Mouse (Mus musculus) heart, adult 2 months (tissue): ENCODE data around the gene Cfdp1. TPM values are rescaled to one million over a fixed set of nuclear protein-coding genes. Genes with fewer than 3 reads are reported as not detected.
A peak's percentile ranks its signal among the peaks of the same experiment; 100 is the strongest.

Experiments
- DNase-seq, 2 experiments: peaks; one replicate each; pipeline ENCODE4 v3.0.0; 2021
- H3K27ac ChIP-seq: fragments of 200-600 bp; 2 replicates; pipeline ENCODE4 v1.8.1; 2022
- H3K27me3 ChIP-seq: fragments of 200-500 bp; 2 replicates; pipeline ENCODE4 v1.6.1; 2012; ENCODE audit warnings: mild to moderate bottlenecking, low read length, inconsistent platforms, mixed read lengths; ENCODE audit not compliant: control insufficient read depth, insufficient read depth
- H3K36me3 ChIP-seq: fragments of 200-500 bp; 2 replicates; pipeline ENCODE4 v1.6.1; 2012; ENCODE audit warnings: low read length, inconsistent platforms; ENCODE audit not compliant: control insufficient read depth, insufficient read depth
- H3K4me1 ChIP-seq: fragments of 200-500 bp; 2 replicates; pipeline ENCODE4 v1.6.1; 2011; ENCODE audit warnings: low read length; ENCODE audit not compliant: control insufficient read depth, insufficient read depth
- H3K4me3 ChIP-seq: fragments of 200-600 bp; 2 replicates; pipeline ENCODE4 v1.8.1; 2022
- H3K79me2 ChIP-seq: fragments of 200-500 bp; replicated peaks from 2 replicates; pipeline ENCODE4 v1.6.1; 2012; ENCODE audit warnings: mild to moderate bottlenecking, inconsistent platforms, low read length, moderate library complexity, mixed read lengths; ENCODE audit not compliant: control insufficient read depth, insufficient read depth
- H3K9ac ChIP-seq: fragments of 200-500 bp; 2 replicates; pipeline ENCODE4 v1.6.1; 2012; ENCODE audit warnings: low read depth, mild to moderate bottlenecking, control low read depth, inconsistent platforms, low read length, mixed read lengths
- CTCF ChIP-seq: fragments of 200-600 bp; IDR thresholded peaks from 2 replicates; pipeline ENCODE4 v1.8.1; 2022; ENCODE audit warnings: antibody characterized with exemption, mild to moderate bottlenecking, moderate library complexity
- EP300 ChIP-seq: fragments of 200-500 bp; IDR thresholded peaks from 2 replicates; pipeline ENCODE4 v1.6.1; 2011; ENCODE audit warnings: low read depth, low read length, control low read depth; ENCODE audit not compliant: insufficient read depth
- POLR2A ChIP-seq: fragments of 200-500 bp; IDR thresholded peaks from 2 replicates; pipeline ENCODE4 v1.6.1; 2011; ENCODE audit warnings: mild to moderate bottlenecking, low read depth, low read length, control low read depth; ENCODE audit not compliant: insufficient read depth
- WGBS: fragments of 180-500 bp; shearing (Covaris S2); methylation state at CpG from one replicate; pipeline ENCODE4 v1.1.7; 2018; 5-methylcytosine and 5-hydroxymethylcytosine counted together
- intact Hi-C: fragments of 180-260 bp; cut with DNase I; formaldehyde crosslinking; loops from one replicate; pipeline ENCODE4 v1.15.1; 2025
- polyA plus RNA-seq: library from polyadenylated mRNA; depleted of rRNA; stranded (reverse); fragments of >200 nt; gene quantifications from 2 replicates; pipeline ENCODE4 v1.2.3, GENCODE M21; 2012
- total RNA-seq, 2 experiments: library from RNA; stranded (reverse); gene quantifications; 2 replicates each; pipeline ENCODE4 v1.2.3; 2021

Gene Cfdp1
- total and polyA plus RNA-seq, 3 experiments = 5.6 to 34.4 (median 32.7) TPM

DNA sequence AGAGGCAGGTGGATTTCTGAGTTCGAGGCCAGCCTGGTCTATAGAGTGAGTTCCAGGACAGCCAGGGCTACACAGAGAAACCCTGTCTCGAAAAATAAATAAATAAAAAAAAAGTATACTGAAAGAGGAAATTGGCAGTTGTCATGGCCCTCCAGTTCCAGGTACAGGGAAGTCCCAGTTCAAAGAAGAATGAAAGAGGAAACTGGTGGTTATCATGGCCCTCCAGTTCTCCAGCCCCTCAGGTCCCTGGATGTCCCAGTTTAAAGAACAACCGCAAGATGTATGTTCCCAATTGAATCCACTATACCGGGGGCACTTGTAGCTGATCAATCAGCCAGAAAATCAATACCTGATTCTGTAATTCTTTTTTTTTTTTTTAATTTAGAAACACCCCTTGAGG is 77.6 kb downstream of the Cfdp1 start:
- WGBS = 89% methylated on average over 4 of the region's 4 CpGs
- Histone ChIP-seq H3K27me3 (no peaks in the 10 kb centered on the region), H3K9ac (no peak overlapping the region), H3K36me3 (peaks cover 5% of the 10 kb centered on the region), H3K27ac (no peak overlapping the region), H3K4me3 (no peak overlapping the region), H3K4me1 (peaks cover 11% of the 10 kb centered on the region), H3K79me2 (no peaks in the 10 kb centered on the region)
- no peak for DNase-seq
- intact Hi-C loops = no loop called here
- TF ChIP-seq EP300 = no peak
- TF ChIP-seq CTCF = no peak
- TF ChIP-seq POLR2A = no peak

DNA sequence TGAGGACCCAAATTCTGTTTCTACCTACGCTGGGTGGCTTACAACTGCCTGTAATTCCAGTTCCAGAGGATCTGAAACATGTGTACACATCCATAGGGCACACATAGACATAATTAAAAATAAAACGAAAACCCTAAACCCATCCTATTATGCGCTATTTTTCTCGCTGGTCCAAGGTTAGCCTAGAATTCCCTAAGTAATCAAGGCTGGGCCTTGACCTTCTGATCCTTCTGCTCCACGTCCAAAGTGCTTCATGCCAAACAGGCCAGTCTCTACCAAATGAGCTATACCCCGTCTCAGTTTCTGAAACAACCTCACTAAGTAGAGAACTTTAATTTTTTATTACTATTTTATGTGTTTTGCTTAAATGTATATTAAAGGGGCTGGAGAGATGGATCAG is 78.3 kb downstream of the Cfdp1 start:
- intact Hi-C loops = no loop called here
- Histone ChIP-seq H3K36me3 (peaks cover 5% of the 10 kb centered on the region), H3K27ac (no peak overlapping the region), H3K79me2 (no peaks in the 10 kb centered on the region), H3K4me1 (peaks cover 11% of the 10 kb centered on the region), H3K4me3 (no peak overlapping the region), H3K9ac (no peak overlapping the region), H3K27me3 (no peaks in the 10 kb centered on the region)
- no peak for TF ChIP-seq CTCF
- TF ChIP-seq POLR2A = no peak
- TF ChIP-seq EP300 = no peak
- 96% methylated on average over 6 of the region's 6 CpGs for WGBS
- no peak for DNase-seq

GRCm38 (mm10) chr8:111773476-111773875 is 80.6 kb downstream of the Cfdp1 start:
- no peaks in the 10 kb centered on the region for H3K27me3 ChIP-seq
- no peaks in the 10 kb centered on the region for H3K79me2 ChIP-seq
- no peak for DNase-seq
- no peak overlapping the region for H3K4me3 ChIP-seq
- TF ChIP-seq CTCF = no peak
- TF ChIP-seq POLR2A = no peak
- no peak for TF ChIP-seq EP300
- H3K4me1 ChIP-seq = peaks cover 4% of the 10 kb centered on the region
- intact Hi-C loops = no loop called here
- WGBS = 84% methylated on average over 5 of the region's 5 CpGs
- no peak overlapping the region for H3K27ac ChIP-seq
- no peak overlapping the region for H3K9ac ChIP-seq
- peaks cover 3% of the 10 kb centered on the region for H3K36me3 ChIP-seq

- TF ChIP-seq EP300 (no peak), CTCF (no peak), POLR2A (no peak)
- intact Hi-C loops = no loop called here
Measured at GRCm38 (mm10) chr8:111773057-111773456, 81.0 kb downstream of the Cfdp1 start.

DNA sequence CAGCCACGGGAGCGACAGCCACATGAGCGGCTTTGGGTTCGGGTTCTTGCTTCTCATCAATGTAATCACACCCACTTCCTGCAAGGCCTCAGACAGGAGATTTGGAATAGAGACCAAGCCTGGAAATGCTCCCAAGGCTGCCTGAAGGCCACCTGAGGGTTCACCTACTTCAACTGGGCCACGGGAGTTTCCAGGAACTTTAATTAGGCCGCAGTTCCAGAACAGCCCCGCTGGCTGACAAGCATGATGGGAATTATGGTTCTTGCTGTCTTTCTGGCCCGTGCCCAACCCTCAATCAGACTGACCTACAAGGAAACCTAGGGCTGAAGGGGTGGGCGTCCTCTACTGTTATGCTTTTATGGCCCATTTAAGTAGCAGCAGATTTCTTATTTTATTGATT is 82.0 kb downstream of the Cfdp1 start:
- Histone ChIP-seq H3K4me3 (no peak overlapping the region), H3K79me2 (no peaks in the 10 kb centered on the region), H3K27ac (no peak overlapping the region; the same call in 1 of the 2 replicates), H3K9ac (no peak overlapping the region), H3K27me3 (no peaks in the 10 kb centered on the region), H3K4me1 (peaks cover 4% of the 10 kb centered on the region), H3K36me3 (peaks cover 3% of the 10 kb centered on the region)
- intact Hi-C loops = no loop called here
- DNase-seq = peak in 1 of 2 experiments; percentile 24
- no peak for TF ChIP-seq CTCF
- TF ChIP-seq POLR2A = no peak
- no peak for TF ChIP-seq EP300
- 52% methylated on average over 9 of the region's 9 CpGs for WGBS

More at GRCm38 (mm10) chr8:111773057-111773456, 81.0 kb downstream of the Cfdp1 start:
- H3K4me3 ChIP-seq = no peak overlapping the region
- H3K79me2 ChIP-seq = no peaks in the 10 kb centered on the region
- no peak for DNase-seq
- H3K27ac ChIP-seq = no peak overlapping the region
- H3K27me3 ChIP-seq = no peaks in the 10 kb centered on the region
- H3K9ac ChIP-seq = no peak overlapping the region
- peaks cover 3% of the 10 kb centered on the region for H3K36me3 ChIP-seq
- WGBS = 61% methylated on average over 7 of the region's 7 CpGs
- peaks cover 4% of the 10 kb centered on the region for H3K4me1 ChIP-seq

DNA sequence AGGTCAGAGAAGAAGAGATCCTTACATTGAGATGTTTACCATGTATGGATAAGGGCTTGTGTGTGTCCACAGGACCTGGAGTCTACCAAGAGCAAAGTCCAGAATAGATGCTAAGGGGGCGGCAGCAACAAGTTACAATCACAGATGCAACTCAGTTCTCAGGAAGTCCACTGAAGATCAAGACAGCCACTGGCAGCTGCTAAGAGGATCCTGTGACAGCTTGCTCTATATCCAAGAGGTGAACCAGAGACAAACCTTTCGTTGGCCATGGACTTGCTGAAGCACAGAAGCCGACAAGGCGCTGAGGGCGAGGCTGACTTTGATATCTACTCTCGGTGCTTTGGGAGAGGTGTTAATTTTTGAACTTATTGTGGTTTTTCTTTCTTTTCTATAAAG is 82.5 kb downstream of the Cfdp1 start:
- DNase-seq = no peak
- H3K27ac ChIP-seq = no peak overlapping the region; the same call in 1 of the 2 replicates
- intact Hi-C loops = no loop called here
- no peak overlapping the region for H3K4me3 ChIP-seq
- peaks cover 4% of the 10 kb centered on the region for H3K4me1 ChIP-seq
- TF ChIP-seq CTCF (no peak), POLR2A (no peak), EP300 (no peak)
- H3K9ac ChIP-seq = no peak overlapping the region
- peaks cover 3% of the 10 kb centered on the region for H3K36me3 ChIP-seq
- WGBS = 80% methylated on average over 6 of the region's 6 CpGs
- H3K79me2 ChIP-seq = no peaks in the 10 kb centered on the region
- no peaks in the 10 kb centered on the region for H3K27me3 ChIP-seq
